Mouse (Mus musculus) heart, adult 18-20 months (tissue): ENCODE results near the gene Dcdc2b. TPM values are rescaled to one million over a fixed set of nuclear protein-coding genes. Genes with fewer than 3 reads are reported as not detected.
A peak's percentile ranks its signal among the peaks of the same experiment; 100 is the strongest.

Experiments used
- DNase-seq, 2 experiments: peaks; one replicate each; pipeline ENCODE4 v3.0.0; 2021 to 2022; ENCODE audit warnings: mixed read lengths in 1 of 2
- total RNA-seq, 2 experiments: library from RNA; stranded (reverse); gene quantifications; 2 replicates each; pipeline ENCODE4 v1.2.3; 2021

Gene Dcdc2b
- total RNA-seq, 2 experiments from 2014 or later = 0.74 to 0.90 TPM

DNA sequence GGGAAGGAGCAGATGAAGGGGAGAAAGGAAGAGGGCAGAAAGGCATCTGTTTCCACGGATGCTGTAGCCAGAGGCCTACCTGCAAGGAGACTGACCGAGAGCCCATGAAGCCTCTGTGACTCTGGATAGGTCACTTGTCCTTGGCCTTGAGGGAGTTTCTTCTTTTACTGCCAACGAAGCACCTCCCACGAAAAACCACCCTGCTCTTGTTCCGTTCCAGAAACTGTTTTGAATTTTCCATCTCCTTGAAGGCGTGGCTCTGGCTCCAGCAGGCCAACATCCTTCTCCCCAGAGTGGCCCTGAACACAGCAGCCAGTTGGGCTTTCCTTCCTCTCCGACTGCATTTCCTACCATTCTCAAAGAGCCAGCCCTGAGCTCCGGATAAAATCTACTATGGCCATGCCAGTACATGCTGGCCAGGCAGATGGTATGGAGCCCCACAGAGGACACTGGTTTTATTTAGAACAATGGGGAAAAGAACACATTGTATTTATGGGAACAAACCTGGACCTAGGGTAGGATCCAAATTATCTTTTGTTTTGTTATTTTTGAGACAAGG is 7.3 kb upstream of the Dcdc2b start:
- DNase-seq = peak; percentile 72 to 87

DNA sequence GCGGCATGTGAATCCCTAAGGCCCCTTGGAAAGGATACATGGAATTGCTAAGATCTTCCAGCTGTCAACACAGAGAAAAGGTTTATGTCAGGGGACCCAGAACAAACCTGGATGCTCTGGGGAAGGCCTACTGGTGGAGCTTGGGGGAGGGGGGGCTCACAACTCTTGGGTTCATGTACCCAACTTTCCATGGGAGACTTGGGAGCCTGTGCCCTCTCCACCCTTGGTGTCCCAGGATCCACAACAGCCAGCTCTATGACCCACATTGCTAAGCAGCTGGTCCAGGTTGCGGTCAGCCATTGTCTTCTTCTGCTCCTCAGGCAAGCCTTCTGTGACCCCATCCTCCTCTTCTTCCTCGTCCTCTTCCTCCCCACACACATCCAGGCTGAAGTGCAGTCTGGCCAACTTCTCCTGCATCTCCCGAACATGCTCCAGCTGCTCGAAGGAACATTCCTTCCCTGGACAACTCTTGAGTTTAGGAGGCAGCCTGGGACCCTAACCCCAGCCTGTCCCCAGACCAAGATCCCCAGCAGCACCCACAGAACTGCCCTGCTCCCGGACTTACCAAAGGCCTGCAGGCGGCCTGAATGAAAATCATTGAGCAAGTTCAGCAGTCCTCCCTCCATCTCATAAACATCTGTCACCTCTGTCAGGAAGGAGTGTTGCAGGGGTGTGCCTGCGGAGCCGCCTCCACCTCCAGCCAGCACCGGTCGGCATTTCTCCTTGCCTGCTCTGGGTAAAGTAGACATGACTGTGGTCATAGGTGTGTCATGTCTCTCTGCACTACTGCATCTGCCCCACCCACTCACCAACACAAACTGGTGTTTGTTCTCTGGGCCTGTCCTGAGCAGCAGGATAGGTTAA is 6.6 kb upstream of the Dcdc2b start:
- DNase-seq = peak in 1 of 2 experiments; percentile 28

DNA sequence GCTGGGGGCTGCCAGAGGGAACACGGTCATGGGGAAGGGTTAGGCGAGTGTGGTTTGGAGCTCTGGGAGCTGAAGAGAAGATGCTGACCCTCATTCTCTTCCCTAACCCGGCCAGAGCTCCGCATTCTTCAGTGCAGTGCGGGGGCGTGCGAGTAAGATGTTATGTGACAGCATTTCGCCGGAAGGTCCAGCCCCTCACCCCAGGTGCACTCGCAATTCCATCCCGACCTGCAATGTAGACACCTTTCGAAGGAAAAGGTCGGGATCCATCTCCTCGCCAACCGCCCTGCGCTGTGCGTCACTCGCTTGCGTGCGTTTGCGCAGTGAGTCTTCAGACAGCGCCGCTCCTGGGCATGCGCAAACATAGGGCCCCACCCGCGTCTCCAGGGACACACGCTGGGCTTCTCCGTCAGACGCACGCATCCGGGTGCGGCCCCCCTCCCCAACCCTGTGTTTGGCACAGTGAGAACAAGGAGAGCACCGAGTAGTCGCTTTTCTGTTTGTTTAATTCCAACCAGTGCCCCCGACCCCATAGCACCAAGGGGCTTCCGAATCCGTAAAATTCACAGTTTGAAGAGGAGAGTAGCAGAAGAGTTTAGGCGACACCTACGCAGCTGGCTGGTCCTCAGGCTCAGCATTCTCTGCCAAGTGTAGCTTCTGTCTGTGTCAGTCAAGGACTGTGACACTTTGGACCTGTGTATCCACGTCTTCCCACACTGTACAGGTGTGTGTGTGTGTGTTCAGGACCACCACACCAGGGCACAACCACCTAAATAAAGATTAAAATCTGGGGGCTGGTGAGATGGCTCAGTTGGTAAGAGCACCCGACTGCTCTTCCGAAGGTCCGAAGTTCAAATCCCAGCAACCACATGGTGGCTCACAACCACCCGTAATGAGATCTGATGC is 5.0 kb upstream of the Dcdc2b start, which contains the start of gene Iqcc:
TSS of gene Iqcc (minus strand) at position 314 of the 906 bp plus-strand sequence.
- peak; percentile 97 to 98 for DNase-seq

DNA sequence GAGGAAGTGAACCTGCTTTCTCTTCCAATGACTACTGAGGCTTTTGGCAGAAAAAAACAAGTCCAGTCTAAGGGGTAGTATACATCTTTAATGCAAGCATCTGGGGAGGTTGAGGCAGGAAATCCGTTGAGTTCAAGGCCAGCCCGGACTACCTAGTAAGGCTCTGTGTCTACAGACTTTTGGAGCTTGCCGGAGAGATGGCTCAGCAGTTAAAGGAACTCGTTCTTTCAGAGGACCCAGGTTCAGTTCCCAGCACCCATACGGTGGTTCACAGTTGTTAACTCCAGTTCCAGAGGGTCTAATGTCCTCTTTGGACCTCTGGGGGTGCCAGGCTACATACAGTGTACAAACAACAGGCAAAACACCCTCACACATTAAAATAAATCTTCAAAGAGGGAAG is 4.0 kb upstream of the Dcdc2b start:
- no peak for DNase-seq

DNA sequence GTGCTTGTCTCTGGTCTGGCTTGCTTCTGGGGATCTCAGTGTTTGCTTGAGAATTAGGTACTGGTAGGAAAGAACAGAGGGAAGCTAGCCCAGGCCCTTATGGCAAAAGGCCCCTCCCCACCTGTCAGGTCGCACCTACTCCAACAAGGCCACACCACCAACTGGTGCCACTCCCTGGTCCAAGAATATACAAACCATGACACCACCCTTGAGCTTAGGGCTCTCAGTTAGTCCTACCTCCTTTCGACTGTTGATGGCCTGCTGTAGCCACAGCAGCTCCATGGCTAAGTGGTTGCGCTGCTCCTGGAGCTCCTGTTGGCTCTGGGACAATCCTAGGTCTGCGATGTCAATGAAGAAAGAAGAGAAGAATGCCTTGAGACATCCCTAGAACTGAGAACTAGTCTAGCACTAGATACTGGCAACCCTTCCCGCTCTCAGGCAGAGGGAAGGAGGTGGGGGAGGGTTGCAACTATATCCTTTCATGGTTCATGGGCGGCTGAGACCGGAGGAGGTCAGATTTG is 3.1 kb upstream of the Dcdc2b start:
- no peak for DNase-seq

DNA sequence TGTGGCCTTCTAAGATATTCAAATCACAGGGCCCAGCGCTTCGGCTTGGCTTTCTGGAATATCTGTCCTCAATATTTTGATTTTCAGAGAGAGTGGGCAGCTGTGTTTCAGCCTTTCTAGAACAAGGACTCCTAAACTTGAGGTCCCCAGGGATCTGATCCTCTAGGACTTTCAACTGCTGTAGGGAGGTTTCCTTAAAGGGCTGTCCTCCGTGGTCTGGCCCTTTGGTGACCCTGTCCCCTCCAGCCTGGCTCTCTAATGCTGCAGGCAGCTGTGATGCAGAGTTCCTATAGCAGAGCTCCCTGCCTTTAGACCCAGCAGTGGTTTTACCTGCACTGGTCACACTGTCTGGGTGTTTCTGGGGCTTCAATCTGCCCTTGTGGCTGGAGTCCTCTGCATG is 2.6 kb upstream of the Dcdc2b start:
- DNase-seq = no peak

DNA sequence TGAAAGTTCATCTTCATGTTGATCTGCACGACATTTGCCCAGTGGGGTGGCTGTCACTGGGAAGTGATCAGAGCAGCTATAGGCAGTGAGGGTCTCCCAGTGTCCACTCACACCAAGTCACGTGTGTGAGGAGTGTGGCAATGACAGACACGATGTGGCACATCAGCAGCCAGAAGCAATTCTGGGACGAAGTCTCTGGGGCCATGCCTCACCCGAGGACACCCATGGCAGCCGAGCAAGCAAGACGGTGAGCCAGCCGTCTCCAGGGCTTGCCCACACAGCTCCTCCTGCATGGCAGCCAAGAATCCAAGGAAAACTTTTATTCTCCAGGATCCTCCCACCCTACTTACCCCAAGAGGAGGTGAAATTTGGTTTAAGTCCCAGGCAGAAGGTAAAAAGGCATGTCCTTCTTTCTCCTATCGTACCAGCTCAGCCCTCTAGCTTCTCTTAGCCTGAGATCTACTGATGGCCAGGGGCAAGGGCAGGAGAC is 1.8 kb upstream of the Dcdc2b start:
- no peak for DNase-seq

DNA sequence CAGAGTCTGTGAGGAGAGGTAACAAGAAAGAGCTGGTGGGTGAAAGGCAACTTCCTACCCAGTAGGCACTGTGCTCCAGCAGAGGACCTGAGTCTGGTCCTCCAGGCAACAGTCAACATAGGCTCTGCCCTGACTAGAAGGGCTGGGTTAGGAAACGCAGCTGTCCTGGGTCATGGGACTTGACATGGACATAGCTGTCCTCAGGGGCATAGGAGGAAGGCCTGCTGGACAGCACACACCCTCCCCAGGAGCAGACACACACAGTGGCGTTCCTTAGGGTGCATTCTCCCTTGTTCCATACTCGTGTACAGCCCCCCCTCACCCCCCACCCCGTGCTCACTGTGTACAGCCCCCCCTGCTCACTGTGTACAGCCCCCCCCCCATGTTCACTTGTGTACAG is 3.6 kb downstream of the Dcdc2b start:
- no peak for DNase-seq

DNA sequence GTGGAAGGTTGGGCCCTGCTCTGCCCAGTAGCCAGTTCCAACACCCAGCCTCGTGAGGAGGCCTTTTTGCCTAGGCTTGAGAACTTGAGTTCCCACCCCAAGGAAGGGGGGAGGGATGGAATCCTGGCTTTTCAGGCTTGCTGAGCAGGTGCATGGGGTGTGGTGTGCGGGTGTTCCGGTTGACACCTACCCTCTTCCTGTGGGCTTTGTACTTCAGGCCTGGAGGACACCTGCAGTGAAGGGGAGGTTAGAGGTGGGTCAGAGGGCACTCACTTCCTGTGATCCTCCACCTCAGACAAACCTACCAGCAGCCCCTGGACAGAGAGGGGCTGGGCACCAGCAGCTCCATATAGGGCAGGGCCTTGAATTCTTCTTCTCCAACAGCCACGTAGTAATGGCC is 4.0 kb downstream of the Dcdc2b start:
- DNase-seq = no peak

DNA sequence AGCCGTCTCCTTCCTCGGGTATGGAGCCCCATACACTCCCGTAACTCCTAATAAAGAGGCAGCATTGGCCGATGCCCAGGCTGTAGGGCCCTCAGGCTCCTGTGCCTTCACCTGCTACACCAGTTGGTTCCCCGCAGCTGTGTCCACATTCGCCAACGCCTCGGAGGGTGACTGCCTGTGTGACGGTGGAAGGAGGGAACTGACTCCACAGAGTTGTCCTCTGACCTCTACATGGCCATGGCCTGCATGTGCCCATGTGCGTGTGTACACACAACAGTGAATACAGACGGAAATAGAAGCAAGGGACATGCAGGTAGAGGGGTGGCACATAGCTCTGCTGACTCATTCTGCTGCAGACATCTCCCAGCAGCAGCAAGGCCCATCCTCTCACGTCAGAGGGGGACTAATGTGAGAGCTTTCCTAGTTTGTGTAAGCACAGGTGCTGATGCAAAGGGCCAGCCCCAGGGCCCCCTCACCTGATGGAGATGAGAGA is 4.9 kb downstream of the Dcdc2b start:
- DNase-seq = no peak

DNA sequence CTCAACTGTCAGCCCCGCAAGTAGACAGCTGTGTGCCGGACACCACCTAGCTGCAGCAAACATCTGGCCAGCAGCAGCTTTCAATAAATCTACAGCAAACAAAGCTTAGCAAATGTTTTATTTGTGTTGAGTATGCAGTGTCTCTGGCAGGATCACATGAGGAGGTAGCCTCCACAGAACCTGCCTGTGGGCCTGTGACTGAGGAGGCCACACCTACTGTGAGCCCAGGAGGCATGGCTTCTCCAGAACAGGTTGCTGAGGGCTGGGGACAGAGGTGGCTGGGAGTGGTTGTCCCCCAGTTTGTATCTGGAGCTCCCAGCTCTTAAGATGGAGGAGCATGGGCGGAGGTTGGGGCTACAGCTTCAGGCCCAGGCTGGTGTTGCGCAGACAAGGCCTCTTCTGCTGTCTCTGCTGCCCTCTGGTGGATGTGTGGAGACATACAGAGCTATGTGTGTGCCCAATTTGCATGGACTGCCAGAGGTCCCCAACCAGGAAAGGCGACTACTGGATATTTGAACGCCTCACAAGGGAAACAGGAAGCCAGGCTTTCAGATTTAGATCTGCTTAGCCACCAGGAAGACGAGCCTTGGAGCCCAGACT is 5.5 kb downstream of the Dcdc2b start:
- peak; percentile 87 to 90 for DNase-seq

DNA sequence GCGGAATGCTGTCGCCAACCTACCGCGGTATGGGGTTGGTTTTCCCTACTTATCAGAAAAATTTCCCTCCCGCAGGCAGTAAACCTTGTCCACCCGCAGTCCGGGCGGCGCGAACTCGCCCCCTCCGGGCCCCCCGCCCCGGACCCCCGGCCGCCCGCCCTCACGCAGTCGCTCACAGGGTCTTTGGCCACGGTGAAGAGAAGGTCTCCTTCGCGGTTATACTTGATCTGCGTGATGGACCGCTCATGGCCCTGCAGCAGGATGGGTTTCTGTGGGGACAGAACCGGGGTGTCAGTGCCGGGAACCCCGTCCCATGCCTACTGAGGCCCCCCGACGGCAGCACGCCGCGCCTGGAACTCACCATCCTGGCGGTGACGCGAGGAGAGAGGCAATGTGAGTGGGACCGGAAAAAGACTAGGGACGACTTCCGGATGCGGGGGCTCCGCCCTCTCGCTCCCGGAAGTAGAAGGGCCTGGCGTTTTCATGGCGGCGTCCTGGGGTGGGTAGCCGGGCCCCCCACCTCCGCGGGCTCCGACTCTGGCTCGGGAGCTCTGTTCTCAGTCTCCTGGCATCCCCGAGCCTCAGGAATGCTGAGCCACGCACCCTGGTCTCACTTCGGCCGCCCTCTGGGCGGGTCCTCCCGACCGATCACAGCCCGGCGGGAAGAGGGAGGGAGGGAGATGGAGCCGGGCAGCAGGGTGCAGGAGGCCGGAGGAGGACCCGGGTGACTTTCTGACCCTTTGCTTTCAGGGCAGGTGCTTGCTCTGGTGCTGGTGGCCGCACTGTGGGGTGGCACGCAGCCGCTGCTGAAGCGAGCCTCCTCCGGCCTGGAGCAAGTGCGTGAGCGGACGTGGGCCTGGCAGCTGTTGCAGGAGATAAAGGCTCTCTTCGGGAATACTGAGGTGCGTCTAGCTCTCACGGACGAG is 13.6 kb downstream of the Dcdc2b start, which contains the start of the genes Eif3i and Tmem234:
TSS of gene Eif3i (minus strand) at position 416 of the 926 bp plus-strand sequence.
TSS of gene Tmem234 (plus strand) at position 436 of the 926 bp plus-strand sequence.
- peak; percentile 89 to 91 for DNase-seq

DNA sequence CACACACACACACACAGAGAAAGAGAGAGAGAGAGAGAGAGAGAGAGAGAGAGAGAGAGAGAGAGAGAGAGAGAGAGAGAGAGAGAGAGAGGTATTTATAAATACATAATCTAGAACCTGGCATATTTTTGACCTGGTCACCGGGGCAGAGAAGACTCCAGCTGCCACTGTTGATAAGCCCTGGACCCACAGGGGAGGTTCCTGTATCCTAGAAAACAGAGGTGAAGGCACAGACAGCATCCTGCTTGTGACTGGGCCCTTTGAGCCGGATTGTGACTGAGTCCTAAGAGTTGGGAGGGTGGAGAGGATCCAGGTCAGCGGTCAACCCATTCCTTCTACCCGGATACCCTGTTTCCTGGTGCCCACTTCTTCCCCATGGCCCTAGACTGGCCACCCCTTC is 25.2 kb downstream of the Dcdc2b start:
- DNase-seq = no peak

DNA sequence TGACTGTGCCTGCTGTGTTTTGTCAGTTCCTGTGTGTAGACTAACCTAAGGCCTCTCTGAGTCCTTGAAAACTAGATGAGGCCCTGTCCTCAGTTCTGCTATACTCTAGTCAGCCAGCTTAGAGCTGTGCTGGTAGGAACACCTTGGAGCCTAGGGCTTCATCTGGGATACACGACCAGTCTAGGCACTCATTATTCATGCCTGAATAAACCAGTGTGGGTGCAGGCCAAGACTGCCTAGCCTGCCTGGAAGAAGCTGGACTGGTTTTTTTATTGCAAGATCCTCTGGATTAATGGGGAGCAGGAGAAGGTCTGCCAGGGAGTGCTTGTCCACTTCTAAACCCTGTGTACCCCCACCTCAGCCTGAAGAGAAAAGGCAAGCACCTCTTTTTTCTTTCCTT is 27.1 kb downstream of the Dcdc2b start:
- no peak for DNase-seq

DNA sequence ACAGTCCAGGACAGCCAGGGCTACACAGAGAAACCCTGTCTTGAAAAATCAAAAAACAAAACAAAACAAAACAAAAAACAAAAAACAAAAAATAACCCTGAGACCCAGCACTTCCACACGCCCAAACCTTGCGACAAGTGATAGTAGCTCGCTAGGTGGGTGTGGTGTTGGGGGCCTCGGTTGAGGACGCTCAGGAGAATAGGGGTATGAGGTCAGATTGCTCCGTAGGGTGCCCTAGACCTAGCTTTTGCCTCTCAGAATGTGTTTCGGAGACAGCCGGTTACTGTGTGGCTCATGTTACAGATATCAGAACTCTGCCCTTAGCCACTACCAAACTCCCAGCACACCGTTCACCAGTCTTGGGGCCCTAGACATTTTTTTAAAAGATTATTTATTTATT is 28.3 kb downstream of the Dcdc2b start:
- no peak for DNase-seq

DNA sequence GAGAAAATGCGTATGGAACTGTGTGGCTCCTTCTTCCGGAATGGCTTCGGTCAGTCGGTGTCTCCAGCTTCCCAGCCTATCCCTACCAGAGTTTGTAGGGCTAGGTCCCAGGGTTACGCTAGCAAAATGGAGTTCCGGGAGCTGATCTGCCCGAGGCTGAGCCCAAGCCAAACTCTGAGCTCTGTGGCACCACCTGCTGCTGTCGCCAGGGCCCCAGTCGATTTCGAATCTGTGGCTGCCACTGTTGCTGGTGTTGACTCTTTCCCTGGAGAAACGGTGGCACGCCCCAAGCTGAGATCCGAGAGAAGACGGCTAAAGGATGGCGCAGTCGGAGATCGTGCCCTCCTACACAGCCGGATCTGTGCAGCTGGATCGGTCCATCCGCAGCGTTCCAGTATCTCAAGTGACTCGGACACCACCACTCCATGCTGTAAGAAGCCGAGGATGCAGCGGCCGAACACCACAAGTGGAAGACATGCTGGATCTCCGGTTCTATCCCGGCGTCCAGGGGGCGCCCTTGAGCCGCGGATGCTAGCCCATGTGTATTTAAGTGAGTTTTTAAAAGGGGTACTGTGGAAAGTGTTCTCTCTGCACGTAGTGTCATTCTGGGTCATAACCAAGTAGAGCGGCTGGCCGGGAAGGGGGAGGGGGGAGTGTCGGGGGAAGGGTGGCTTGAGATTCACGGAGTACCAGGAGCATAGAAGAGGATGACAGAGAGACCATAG is 29.0 kb downstream of the Dcdc2b start:
- DNase-seq = peak; percentile 85 to 92

DNA sequence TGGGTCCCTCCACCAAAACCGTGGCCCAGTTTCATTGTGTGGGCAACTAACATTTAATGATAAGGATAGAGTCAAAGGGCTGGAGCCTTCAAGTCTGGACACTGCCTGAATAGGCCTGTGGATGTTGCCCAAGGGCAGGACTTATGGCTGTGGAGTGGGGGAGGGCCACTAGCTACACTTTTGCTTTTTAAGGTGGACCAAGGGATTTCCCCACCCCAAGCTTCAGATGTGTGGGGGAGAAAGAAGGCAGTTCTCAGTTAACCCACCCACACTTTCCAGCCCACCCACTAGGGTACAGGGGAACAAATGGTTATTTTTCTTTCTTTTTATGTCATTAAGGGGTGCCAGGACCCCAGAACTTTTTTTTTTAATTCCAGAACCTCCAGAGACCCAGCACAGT is 29.7 kb downstream of the Dcdc2b start:
- no peak for DNase-seq

DNA sequence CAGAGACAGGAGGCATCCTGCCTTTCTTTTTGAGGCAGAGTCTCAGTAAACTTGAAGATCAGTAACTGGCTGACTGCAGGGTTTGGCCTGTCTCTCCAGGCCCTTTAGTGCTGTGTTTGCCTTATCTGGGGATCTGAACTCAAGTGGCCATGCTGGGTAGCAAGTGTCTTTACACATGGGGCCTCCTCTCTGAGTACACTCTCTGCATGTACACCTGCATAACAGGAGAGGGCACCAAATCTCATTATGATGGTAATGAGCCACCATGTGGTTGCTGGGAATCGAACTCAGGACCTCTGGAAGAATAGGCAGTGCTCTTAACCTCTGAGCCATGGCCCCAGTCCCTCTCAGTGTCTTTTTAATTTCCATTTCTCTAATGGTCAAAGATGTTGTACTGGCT is 31.8 kb downstream of the Dcdc2b start:
- no peak for DNase-seq

DNA sequence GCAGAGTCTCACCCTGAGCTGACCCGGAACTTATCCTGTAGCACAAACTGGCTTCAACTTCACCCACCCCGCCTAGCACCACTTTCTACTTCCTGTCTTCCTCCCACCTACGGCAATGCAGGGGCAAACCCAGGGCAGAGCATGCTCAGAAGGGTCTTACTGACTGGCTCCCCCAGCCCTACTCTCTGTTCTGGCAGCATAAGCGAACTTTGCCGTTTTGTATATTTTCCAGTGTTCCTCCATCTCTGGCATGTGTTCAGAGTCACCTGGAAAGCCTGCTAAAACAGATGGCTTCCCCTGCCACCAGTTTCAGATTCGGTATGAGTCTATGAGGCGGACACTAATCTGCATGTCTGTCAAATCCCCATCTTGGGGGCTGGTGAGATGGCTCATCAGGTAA is 33.7 kb downstream of the Dcdc2b start:
- DNase-seq = no peak

DNA sequence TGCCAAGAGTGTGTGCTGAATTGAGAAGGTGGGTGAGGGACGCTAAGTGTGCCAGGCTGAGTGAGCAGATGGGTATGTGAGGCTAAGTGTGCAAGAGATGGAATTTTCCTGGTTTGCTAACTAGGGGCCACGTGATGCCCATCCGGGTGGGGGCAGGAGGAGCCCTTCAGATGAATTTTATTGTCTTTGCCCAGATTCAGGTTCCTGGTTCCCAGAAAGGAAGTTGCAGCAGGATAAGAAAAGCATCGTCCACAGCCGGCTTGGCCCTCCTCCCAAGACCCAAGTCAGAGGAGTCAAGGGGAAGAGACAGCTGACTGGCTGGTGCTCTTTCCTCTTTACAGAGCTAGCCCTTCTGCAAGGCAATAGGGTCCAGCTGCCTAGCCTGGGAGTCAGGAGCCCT is 35.6 kb downstream of the Dcdc2b start, which contains the start of gene Fam167b:
TSS of gene Fam167b (minus strand) at position 84 of the 400 bp plus-strand sequence.
- peak; percentile 48 to 76 for DNase-seq
